Mouse (Mus musculus): Measurements from ENCODE around the gene Nfkb1. TPM values are rescaled to one million over a fixed set of nuclear protein-coding genes. Genes with fewer than 3 reads are reported as not detected.
A peak's percentile ranks its signal among the peaks of the same experiment; 100 is the strongest.

Nfkb1 gene
- polyA plus RNA-seq, 1 experiment from 2014 or later, result 16.0 TPM

DNA sequence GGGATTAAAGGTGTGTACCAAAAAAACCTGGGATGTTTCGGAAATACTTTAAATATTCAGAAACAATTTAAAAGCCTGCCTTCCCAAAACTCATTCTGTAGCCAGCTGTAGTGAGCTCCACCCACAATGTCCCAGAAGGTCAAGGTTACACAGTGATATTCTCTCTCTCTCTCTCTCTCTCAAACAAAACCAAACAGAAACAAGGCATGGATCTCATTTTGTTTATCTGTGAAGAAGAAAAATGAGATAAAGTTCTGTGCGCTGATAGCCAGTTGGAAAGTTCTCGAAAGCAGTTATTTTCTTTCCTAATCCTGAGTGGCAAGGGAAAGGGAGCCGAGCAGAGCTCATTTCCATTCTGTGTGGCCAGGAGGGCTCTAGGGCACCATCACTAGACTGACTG lies 85.9 kb downstream of the Nfkb1 start:
- peaks cover 65% of the 10 kb centered on the region for H3K36me3 ChIP-seq
- H3K4me3 ChIP-seq, result no peak overlapping the region
- H3K27ac ChIP-seq, result peak overlapping the region; percentile 57; the same call in 1 of the 2 replicates
- peaks cover 61% of the 10 kb centered on the region for H3K4me1 ChIP-seq
- no peaks in the 10 kb centered on the region for H3K27me3 ChIP-seq (ENCODE audit: insufficient read depth, poor library complexity, severe bottlenecking)
- WGBS, result 62% methylated on average over 4 of the region's 4 CpGs
- H3K9me3 ChIP-seq, result no peaks in the 10 kb centered on the region
- DNase-seq (ENCODE audit: low spot score), result no peak

DNA sequence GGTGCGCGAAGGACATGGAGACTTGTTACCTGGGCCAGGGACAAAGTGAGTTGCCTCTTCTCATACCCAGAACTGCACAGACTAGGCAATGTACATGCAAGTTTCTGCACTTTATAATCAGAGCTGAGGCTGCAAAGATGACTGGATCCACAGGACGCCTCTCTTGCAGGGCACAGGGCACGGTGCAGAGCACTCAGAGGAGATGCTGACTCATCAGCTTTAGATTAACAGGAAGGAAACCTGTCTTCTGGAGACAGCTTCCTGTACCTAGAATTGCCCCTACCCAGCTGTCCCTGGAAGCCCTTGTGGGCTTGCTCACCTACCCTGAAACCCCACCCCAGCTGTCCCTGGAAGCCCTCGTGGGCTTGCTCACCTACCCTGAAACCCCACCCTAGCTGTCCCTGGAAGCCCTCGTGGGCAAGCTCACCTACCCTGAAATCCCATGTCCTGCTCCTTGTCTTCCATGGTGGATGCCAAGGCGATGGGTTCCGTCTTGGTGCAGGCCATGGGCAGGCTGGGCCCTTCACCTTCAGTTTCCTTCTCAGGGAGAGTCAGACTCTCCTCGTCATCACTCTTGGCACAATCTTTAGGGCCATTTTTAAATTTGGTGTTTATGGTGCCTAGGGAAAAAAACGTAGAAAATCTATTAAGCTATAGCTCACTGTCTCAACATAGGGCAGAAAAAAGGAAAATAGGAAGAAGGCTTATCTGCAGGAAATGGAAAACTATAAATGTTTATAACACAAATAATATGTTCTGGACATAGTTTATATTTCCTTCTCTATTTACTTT lies 86.5 kb downstream of the Nfkb1 start:
- WGBS, result 81% methylated on average over 10 of the region's 10 CpGs
- Histone ChIP-seq H3K4me3 (no peak overlapping the region), H3K9me3 (no peaks in the 10 kb centered on the region), H3K27ac (peak overlapping the region; percentile 57), H3K4me1 (peaks cover 64% of the 10 kb centered on the region), H3K27me3 (ENCODE audit: insufficient read depth, poor library complexity, severe bottlenecking) (no peaks in the 10 kb centered on the region), H3K36me3 (peaks cover 64% of the 10 kb centered on the region)
- no peak for DNase-seq (ENCODE audit: low spot score)

- WGBS, result 44% methylated on average over 10 of the region's 10 CpGs
- Histone ChIP-seq H3K4me3 (no peak overlapping the region), H3K36me3 (peaks cover 51% of the 10 kb centered on the region), H3K27me3 (ENCODE audit: insufficient read depth, poor library complexity, severe bottlenecking) (no peaks in the 10 kb centered on the region), H3K4me1 (peaks cover 58% of the 10 kb centered on the region), H3K9me3 (no peaks in the 10 kb centered on the region), H3K27ac (peak overlapping the region; percentile 83)
- no peak for DNase-seq (ENCODE audit: low spot score)
Observed at GRCm38 (mm10) chr3:135602731-135603130, 88.6 kb downstream of the Nfkb1 start.

GRCm38 (mm10) chr3:135598355-135598754 lies 93.0 kb downstream of the Nfkb1 start:
- Histone ChIP-seq H3K27ac (no peak overlapping the region), H3K9me3 (no peaks in the 10 kb centered on the region), H3K4me3 (no peak overlapping the region), H3K27me3 (ENCODE audit: insufficient read depth, poor library complexity, severe bottlenecking) (no peaks in the 10 kb centered on the region), H3K36me3 (peaks cover 48% of the 10 kb centered on the region), H3K4me1 (peaks cover 47% of the 10 kb centered on the region)
- no peak for DNase-seq (ENCODE audit: low spot score)
- WGBS, result 86% methylated on average over 3 of the region's 3 CpGs

DNA sequence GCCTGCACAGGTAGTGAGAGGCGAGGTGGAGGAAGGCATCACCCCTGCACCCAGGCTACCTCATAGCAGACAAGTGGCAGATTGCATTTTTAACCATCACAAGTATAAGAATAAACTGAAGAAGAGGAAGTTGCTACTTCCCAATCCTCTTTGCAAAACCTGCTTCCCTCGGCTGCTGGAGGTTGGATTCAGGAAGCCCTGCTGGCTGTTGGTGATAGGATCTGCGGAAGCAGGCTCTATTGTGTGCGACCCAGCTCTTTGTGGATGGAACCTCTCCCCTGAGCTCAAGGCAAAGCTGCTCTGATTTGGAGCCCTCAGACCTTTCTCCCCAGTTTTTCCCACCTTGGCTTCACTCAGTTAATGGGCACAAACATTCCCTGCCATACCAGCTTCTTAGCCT lies 94.3 kb downstream of the Nfkb1 start:
- H3K27ac ChIP-seq, result peak overlapping the region; percentile 74
- peaks cover 43% of the 10 kb centered on the region for H3K4me1 ChIP-seq
- no peak overlapping the region for H3K4me3 ChIP-seq
- no peaks in the 10 kb centered on the region for H3K27me3 ChIP-seq (ENCODE audit: insufficient read depth, poor library complexity, severe bottlenecking)
- H3K36me3 ChIP-seq, result peaks cover 57% of the 10 kb centered on the region
- 54% methylated on average over 4 of the region's 4 CpGs for WGBS
- no peak for DNase-seq (ENCODE audit: low spot score)
- no peaks in the 10 kb centered on the region for H3K9me3 ChIP-seq

- WGBS, result 70% methylated on average over 21 of the region's 21 CpGs
- peaks cover 62% of the 10 kb centered on the region for H3K36me3 ChIP-seq
- no peaks in the 10 kb centered on the region for H3K27me3 ChIP-seq (ENCODE audit: insufficient read depth, poor library complexity, severe bottlenecking)
- H3K4me1 ChIP-seq, result peaks cover 34% of the 10 kb centered on the region
- H3K4me3 ChIP-seq, result no peak overlapping the region
- no peak for DNase-seq (ENCODE audit: low spot score)
- no peaks in the 10 kb centered on the region for H3K9me3 ChIP-seq
- 0 out of 2 replicates have a peak overlapping the region, but pooled peaks have one; percentile 10 for H3K27ac ChIP-seq
Observed at GRCm38 (mm10) chr3:135594238-135594917, 97.0 kb downstream of the Nfkb1 start.

DNA sequence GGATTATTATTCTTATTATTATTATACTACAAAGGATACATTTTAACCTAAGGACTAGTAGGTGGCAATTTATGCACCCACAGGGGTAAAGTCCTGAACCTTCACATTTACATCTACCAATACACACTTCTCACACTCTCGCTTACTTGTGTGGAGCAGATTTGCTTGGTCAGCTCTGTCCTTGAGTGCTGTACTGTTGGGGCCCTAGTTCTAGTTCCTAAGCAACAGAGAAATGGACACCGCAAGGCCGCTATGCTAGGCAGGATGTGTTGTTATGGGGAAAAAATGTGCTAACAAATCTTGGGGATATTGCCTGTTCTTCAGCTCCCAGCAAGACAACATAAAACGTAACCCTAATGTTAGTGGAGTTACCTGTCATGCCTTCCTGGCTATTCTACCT lies 99.3 kb downstream of the Nfkb1 start:
- Histone ChIP-seq H3K4me1 (peaks cover 33% of the 10 kb centered on the region), H3K36me3 (peaks cover 77% of the 10 kb centered on the region), H3K27me3 (ENCODE audit: insufficient read depth, poor library complexity, severe bottlenecking) (no peaks in the 10 kb centered on the region), H3K27ac (peak overlapping the region; percentile 42; the same call in 1 of the 2 replicates), H3K4me3 (no peak overlapping the region), H3K9me3 (no peaks in the 10 kb centered on the region)
- WGBS, result 90% methylated on average over 4 of the region's 4 CpGs
- no peak for DNase-seq (ENCODE audit: low spot score)

DNA sequence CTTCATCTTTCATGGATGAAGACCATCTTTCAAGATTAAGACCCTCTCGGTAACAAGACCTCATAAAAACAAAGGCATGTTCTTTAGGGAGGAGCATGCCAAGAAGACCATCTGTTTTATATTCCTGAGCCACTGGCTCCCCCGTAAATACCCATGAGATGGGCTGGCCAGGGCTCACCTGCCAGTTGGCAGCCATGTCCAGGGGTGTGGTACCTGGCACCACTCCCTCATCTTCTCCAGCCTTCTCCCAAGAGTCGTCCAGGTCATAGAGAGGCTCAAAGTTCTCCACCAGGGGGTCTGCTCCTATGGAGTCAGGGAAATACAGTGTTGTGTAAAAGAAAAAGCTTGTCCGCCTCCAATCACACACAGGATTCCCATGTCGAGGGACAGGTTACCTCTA lies 100.0 kb downstream of the Nfkb1 start:
- Histone ChIP-seq H3K4me3 (no peak overlapping the region), H3K4me1 (peaks cover 33% of the 10 kb centered on the region), H3K27me3 (ENCODE audit: insufficient read depth, poor library complexity, severe bottlenecking) (no peaks in the 10 kb centered on the region), H3K27ac (no peak overlapping the region), H3K9me3 (no peaks in the 10 kb centered on the region), H3K36me3 (peaks cover 77% of the 10 kb centered on the region)
- WGBS, result 75% methylated on average over 5 of the region's 5 CpGs
- DNase-seq (ENCODE audit: low spot score), result no peak

DNA sequence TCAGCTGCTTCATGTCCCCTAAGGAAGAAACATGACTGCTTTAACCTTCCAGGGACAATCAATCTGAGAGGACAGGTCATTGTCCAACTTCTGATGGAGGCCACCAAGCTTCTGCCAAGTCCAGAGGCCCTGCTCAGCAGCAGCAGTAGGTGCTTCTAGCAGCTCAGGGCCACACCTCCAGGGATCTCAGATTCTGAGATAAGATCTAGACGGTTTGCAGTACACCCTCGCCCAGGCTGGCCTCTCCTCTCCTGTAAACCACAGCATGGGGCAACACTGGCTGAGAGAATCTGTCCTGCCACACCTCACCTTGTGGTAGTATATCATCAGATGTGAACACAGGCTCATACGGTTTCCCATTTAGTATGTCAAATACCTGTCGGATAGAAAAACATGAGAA lies 100.9 kb downstream of the Nfkb1 start:
- Histone ChIP-seq H3K9me3 (no peaks in the 10 kb centered on the region), H3K4me3 (no peak overlapping the region), H3K27me3 (ENCODE audit: insufficient read depth, poor library complexity, severe bottlenecking) (no peaks in the 10 kb centered on the region), H3K27ac (no peak overlapping the region), H3K4me1 (peaks cover 38% of the 10 kb centered on the region), H3K36me3 (peaks cover 80% of the 10 kb centered on the region)
- DNase-seq (ENCODE audit: low spot score), result no peak
- WGBS, result 58% methylated on average over 4 of the region's 4 CpGs

- H3K4me1 ChIP-seq, result peaks cover 30% of the 10 kb centered on the region
- peaks cover 64% of the 10 kb centered on the region for H3K36me3 ChIP-seq
- no peaks in the 10 kb centered on the region for H3K27me3 ChIP-seq (ENCODE audit: insufficient read depth, poor library complexity, severe bottlenecking)
- 0 out of 2 replicates have a peak overlapping the region, but pooled peaks have one; percentile 16 for H3K27ac ChIP-seq
- H3K9me3 ChIP-seq, result no peaks in the 10 kb centered on the region
- DNase-seq (ENCODE audit: low spot score), result no peak
- H3K4me3 ChIP-seq, result no peak overlapping the region
- 75% methylated on average over 4 of the region's 4 CpGs for WGBS
Observed at GRCm38 (mm10) chr3:135586471-135586880, 104.9 kb downstream of the Nfkb1 start.

- peak overlapping the region; percentile 89 for H3K27ac ChIP-seq
- no peaks in the 10 kb centered on the region for H3K27me3 ChIP-seq (ENCODE audit: insufficient read depth, poor library complexity, severe bottlenecking)
- peaks cover 61% of the 10 kb centered on the region for H3K36me3 ChIP-seq
- peaks cover 34% of the 10 kb centered on the region for H3K4me1 ChIP-seq
- peak overlapping the region; percentile 31; the same call in 1 of the 2 replicates for H3K4me3 ChIP-seq
- no peaks in the 10 kb centered on the region for H3K9me3 ChIP-seq
- DNase-seq (ENCODE audit: low spot score), result no peak
- 80% methylated on average over 2 of the region's 2 CpGs for WGBS
Observed at GRCm38 (mm10) chr3:135586060-135586459, 105.3 kb downstream of the Nfkb1 start.

DNA sequence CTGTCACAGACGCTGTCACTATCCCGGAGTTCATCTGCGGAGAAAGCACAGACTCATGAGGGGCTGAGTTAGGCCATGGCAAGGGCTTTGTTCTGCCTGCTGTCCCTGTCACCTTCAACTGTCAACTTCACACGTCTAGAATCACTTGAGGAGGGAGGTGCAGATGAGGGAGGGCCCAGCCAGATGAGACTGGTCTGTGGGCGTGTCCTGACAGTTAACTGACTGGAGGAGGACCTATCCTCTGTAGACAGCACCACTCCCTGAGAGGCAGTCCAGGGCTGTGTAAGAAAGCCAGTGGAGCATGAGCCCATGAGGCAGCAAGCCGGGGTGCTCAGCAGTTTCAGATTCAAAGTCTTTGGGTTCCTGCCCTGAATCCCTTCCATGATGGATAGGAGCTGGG lies 105.9 kb downstream of the Nfkb1 start:
- Histone ChIP-seq H3K4me3 (peak overlapping the region; percentile 31), H3K27me3 (ENCODE audit: insufficient read depth, poor library complexity, severe bottlenecking) (no peaks in the 10 kb centered on the region), H3K4me1 (peaks cover 38% of the 10 kb centered on the region), H3K9me3 (no peaks in the 10 kb centered on the region), H3K36me3 (peaks cover 56% of the 10 kb centered on the region), H3K27ac (peak overlapping the region; percentile 89)
- WGBS, result 21% methylated on average over 6 of the region's 6 CpGs
- peak; percentile 92 for DNase-seq (ENCODE audit: low spot score)

- no peaks in the 10 kb centered on the region for H3K9me3 ChIP-seq
- H3K4me1 ChIP-seq, result peaks cover 54% of the 10 kb centered on the region
- peaks cover 25% of the 10 kb centered on the region for H3K36me3 ChIP-seq
- WGBS, result 91% methylated on average over 7 of the region's 7 CpGs
- no peak overlapping the region for H3K4me3 ChIP-seq
- H3K27me3 ChIP-seq (ENCODE audit: insufficient read depth, poor library complexity, severe bottlenecking), result no peaks in the 10 kb centered on the region
- DNase-seq (ENCODE audit: low spot score), result no peak
- H3K27ac ChIP-seq, result no peak overlapping the region
Observed at GRCm38 (mm10) chr3:135582246-135582645, 109.1 kb downstream of the Nfkb1 start.
